Mouse (Mus musculus) left cerebral cortex, adult 11 months (tissue): ENCODE results near the gene Atl3.

ENCODE experiments used
- DNase-seq: peaks from one replicate; pipeline ENCODE4 v3.0.0; 2022; ENCODE audit warnings: low spot score

The Atl3 gene

GRCm38 (mm10) chr19:7561456-7561855, 67.6 kb downstream of the Atl3 start:
- DNase-seq = no peak

- no peak for DNase-seq
Measured at GRCm38 (mm10) chr19:7562601-7563129, 68.8 kb downstream of the Atl3 start.

GRCm38 (mm10) chr19:7563676-7564075, 69.8 kb downstream of the Atl3 start:
- no peak for DNase-seq

GRCm38 (mm10) chr19:7564457-7564856, 70.6 kb downstream of the Atl3 start:
- DNase-seq = no peak

- no peak for DNase-seq
Measured at GRCm38 (mm10) chr19:7566826-7567225, 73.0 kb downstream of the Atl3 start.

- DNase-seq = no peak
Measured at GRCm38 (mm10) chr19:7568364-7568763, 74.5 kb downstream of the Atl3 start.

GRCm38 (mm10) chr19:7569650-7570049, 75.8 kb downstream of the Atl3 start:
- DNase-seq = no peak

- no peak for DNase-seq
Measured at GRCm38 (mm10) chr19:7576180-7576579, 82.3 kb downstream of the Atl3 start.

GRCm38 (mm10) chr19:7577710-7578109, 83.9 kb downstream of the Atl3 start:
- DNase-seq = no peak

- no peak for DNase-seq
Measured at GRCm38 (mm10) chr19:7581042-7581441, 87.2 kb downstream of the Atl3 start.

- no peak for DNase-seq
Measured at GRCm38 (mm10) chr19:7583101-7583500, 89.3 kb downstream of the Atl3 start.

GRCm38 (mm10) chr19:7583599-7583998, 89.8 kb downstream of the Atl3 start:
- no peak for DNase-seq

GRCm38 (mm10) chr19:7585279-7585678, 91.4 kb downstream of the Atl3 start:
- DNase-seq = no peak

- no peak for DNase-seq
Measured at GRCm38 (mm10) chr19:7585764-7586163, 91.9 kb downstream of the Atl3 start.
